Mouse (Mus musculus) MEL (cell line): Measurements from ENCODE around the gene Macrod1. TPM values are rescaled to one million over a fixed set of nuclear protein-coding genes. Genes with fewer than 3 reads are reported as not detected.

Source experiments
- DNase-seq: peaks from one replicate; pipeline ENCODE4 v3.0.0; 2011; ENCODE audit warnings: low read depth, low spot score
- H3K27ac ChIP-seq: 2 replicates; pipeline ENCODE4 v1.5.1; 2012; ENCODE audit warnings: low read depth, mild to moderate bottlenecking, control low read depth, low read length, moderate library complexity; ENCODE audit not compliant: control insufficient read depth
- H3K27me3 ChIP-seq, 2 experiments: fragments of 150-350 bp in 1 of 2; sonication (generic) in 1 of 2; 2 replicates each; pipeline ENCODE4 v1.6.1; 2012; ENCODE audit warnings: low read length in 2 of 2, mild to moderate bottlenecking in 2 of 2, improper control_type of control experiment in 1 of 2, moderate library complexity in 1 of 2; ENCODE audit not compliant: insufficient read depth in 2 of 2, control insufficient read depth in 1 of 2
- H3K36me3 ChIP-seq, 2 experiments: 2 replicates each; pipeline ENCODE4 v1.6.1; 2012 to 2014; ENCODE audit warnings: low read length in 2 of 2, improper control_type of control experiment in 1 of 2, inconsistent platforms in 1 of 2, mild to moderate bottlenecking in 1 of 2; ENCODE audit not compliant: insufficient read depth in 2 of 2, control insufficient read depth in 1 of 2
- H3K4me1 ChIP-seq, 2 experiments: fragments of 150-350 bp in 1 of 2; sonication (generic) in 1 of 2; 2 replicates each; pipeline ENCODE4 v1.6.1; 2012; ENCODE audit warnings: low read length in 2 of 2, improper control_type of control experiment in 1 of 2, mild to moderate bottlenecking in 1 of 2; ENCODE audit not compliant: insufficient read depth in 2 of 2, control insufficient read depth in 1 of 2
- H3K4me3 ChIP-seq, 2 experiments: fragments of 150-350 bp in 1 of 2; sonication (generic) in 1 of 2; 2 replicates each; pipeline ENCODE4 v1.5.1; 2012; ENCODE audit warnings: low read depth in 2 of 2, low read length in 2 of 2, mild to moderate bottlenecking in 2 of 2, moderate library complexity in 2 of 2, control low read depth in 1 of 2, improper control_type of control experiment in 1 of 2; ENCODE audit not compliant: control insufficient read depth in 1 of 2, insufficient read depth in 1 of 2
- H3K79me2 ChIP-seq: 2 replicates; pipeline ENCODE4 v1.6.1; 2012; ENCODE audit warnings: mild to moderate bottlenecking, low read length, moderate library complexity; ENCODE audit not compliant: control insufficient read depth, poor library complexity, insufficient read depth
- H3K9ac ChIP-seq: 2 replicates; pipeline ENCODE4 v1.6.1; 2012; ENCODE audit warnings: low read depth, mild to moderate bottlenecking, control low read depth, low read length, moderate library complexity; ENCODE audit not compliant: control insufficient read depth, poor library complexity, severe bottlenecking
- H3K9me3 ChIP-seq: fragments of 150-350 bp; sonication (generic); replicated peaks from 2 replicates; pipeline ENCODE4 v1.6.1; 2012; ENCODE audit warnings: mild to moderate bottlenecking, low read length, improper control_type of control experiment, moderate library complexity; ENCODE audit not compliant: insufficient read depth
- BHLHE40 ChIP-seq: IDR thresholded peaks from 2 replicates; pipeline ENCODE4 v1.6.1; 2012; ENCODE audit warnings: low read depth, mild to moderate bottlenecking, inconsistent platforms, low read length, improper control_type of control experiment, borderline replicate concordance
- CTCF ChIP-seq, 3 experiments: IDR thresholded peaks in 2 of 3; conservative IDR thresholded peaks in 1 of 3; 2 replicates each; pipeline ENCODE4 v1.5.1; 2011 to 2012; ENCODE audit warnings: low read length in 3 of 3, low read depth in 2 of 3, mild to moderate bottlenecking in 2 of 3, improper control_type of control experiment in 1 of 3, inconsistent platforms in 1 of 3, mixed read lengths in 1 of 3, moderate library complexity in 1 of 3; ENCODE audit not compliant: control insufficient read depth in 1 of 3, insufficient read depth in 1 of 3, poor library complexity in 1 of 3, severe bottlenecking in 1 of 3
- ETS1 ChIP-seq: IDR thresholded peaks from 2 replicates; pipeline ENCODE4 v1.6.1; 2012; ENCODE audit warnings: low read depth, mild to moderate bottlenecking, inconsistent platforms, low read length, improper control_type of control experiment, moderate library complexity
- GABPA ChIP-seq: IDR thresholded peaks from 2 replicates; pipeline ENCODE4 v1.6.1; 2012; ENCODE audit warnings: low read depth, mild to moderate bottlenecking, inconsistent platforms, low read length, improper control_type of control experiment, moderate library complexity
- GATA1 ChIP-seq: IDR thresholded peaks from 2 replicates; pipeline ENCODE4 v1.6.1; 2011; ENCODE audit warnings: low read depth, low read length, improper control_type of control experiment
- HCFC1 ChIP-seq: IDR thresholded peaks from 2 replicates; pipeline ENCODE4 v1.6.1; 2012; ENCODE audit warnings: low read depth, mild to moderate bottlenecking, inconsistent platforms, low read length, improper control_type of control experiment, moderate library complexity
- JUND ChIP-seq: IDR thresholded peaks from 2 replicates; pipeline ENCODE4 v1.6.1; 2011; ENCODE audit warnings: low read depth, mild to moderate bottlenecking, improper control_type of control experiment, low read length
- MAFK ChIP-seq: IDR thresholded peaks from 2 replicates; pipeline ENCODE4 v1.6.1; 2011; ENCODE audit warnings: low read depth, mild to moderate bottlenecking, low read length, improper control_type of control experiment, borderline replicate concordance
- MAX ChIP-seq: IDR thresholded peaks from 2 replicates; pipeline ENCODE4 v1.6.1; 2011; ENCODE audit warnings: low read length, improper control_type of control experiment
- MAZ ChIP-seq: IDR thresholded peaks from 2 replicates; pipeline ENCODE4 v1.6.1; 2012; ENCODE audit warnings: low read depth, mild to moderate bottlenecking, inconsistent platforms, low read length, improper control_type of control experiment
- MXI1 ChIP-seq: IDR thresholded peaks from 2 replicates; pipeline ENCODE4 v1.6.1; 2011; ENCODE audit warnings: mild to moderate bottlenecking, low read depth, low read length, improper control_type of control experiment
- MYB ChIP-seq: IDR thresholded peaks from 2 replicates; pipeline ENCODE4 v1.6.1; 2011; ENCODE audit warnings: mild to moderate bottlenecking, low read depth, low read length, improper control_type of control experiment
- MYC ChIP-seq: IDR thresholded peaks from 2 replicates; pipeline ENCODE4 v1.6.1; 2011; ENCODE audit warnings: low read depth, mild to moderate bottlenecking, low read length, improper control_type of control experiment, moderate library complexity
- NELFE ChIP-seq: IDR thresholded peaks from 2 replicates; pipeline ENCODE4 v1.6.1; 2011; ENCODE audit warnings: low read depth, low read length, improper control_type of control experiment
- POLR2A ChIP-seq, 2 experiments: IDR thresholded peaks; 2 replicates each; pipeline ENCODE4 v1.6.1; 2011 to 2012; ENCODE audit warnings: low read length in 2 of 2, mild to moderate bottlenecking in 2 of 2, control low read depth in 1 of 2, improper control_type of control experiment in 1 of 2, low read depth in 1 of 2, moderate library complexity in 1 of 2; ENCODE audit not compliant: control insufficient read depth in 1 of 2, insufficient read depth in 1 of 2, poor library complexity in 1 of 2
- POLR2AphosphoS2 ChIP-seq: IDR thresholded peaks from 2 replicates; pipeline ENCODE4 v1.6.1; 2011; ENCODE audit warnings: low read length, improper control_type of control experiment
- POLR2AphosphoS5 ChIP-seq: IDR thresholded peaks from 2 replicates; pipeline ENCODE4 v1.6.1; 2012; ENCODE audit warnings: low read depth, borderline replicate concordance, mild to moderate bottlenecking, inconsistent platforms, low read length, moderate library complexity, mixed read lengths
- RAD21 ChIP-seq: IDR thresholded peaks from 2 replicates; pipeline ENCODE4 v1.6.1; 2011; ENCODE audit warnings: mild to moderate bottlenecking, low read depth, low read length, improper control_type of control experiment
- SIN3A ChIP-seq: IDR thresholded peaks from 2 replicates; pipeline ENCODE4 v1.6.1; 2012; ENCODE audit warnings: low read length, improper control_type of control experiment, inconsistent platforms
- TBP ChIP-seq: IDR thresholded peaks from 2 replicates; pipeline ENCODE4 v1.8.0; 2011; ENCODE audit warnings: low read depth, low read length, improper control_type of control experiment
- TCF12 ChIP-seq: IDR thresholded peaks from 2 replicates; pipeline ENCODE4 v1.6.1; 2014; ENCODE audit warnings: low read depth, mild to moderate bottlenecking, inconsistent platforms, low read length, improper control_type of control experiment, moderate library complexity
- UBTF ChIP-seq: IDR thresholded peaks from 2 replicates; pipeline ENCODE4 v1.6.1; 2012; ENCODE audit warnings: low read depth, mild to moderate bottlenecking, inconsistent platforms, low read length, improper control_type of control experiment, moderate library complexity, borderline replicate concordance; ENCODE audit not compliant: insufficient read depth
- USF1 ChIP-seq: IDR thresholded peaks from 2 replicates; pipeline ENCODE4 v1.6.1; 2014; ENCODE audit warnings: low read depth, mild to moderate bottlenecking, inconsistent platforms, low read length, improper control_type of control experiment, moderate library complexity
- USF2 ChIP-seq, 2 experiments: IDR thresholded peaks; 2 replicates each; pipeline ENCODE4 v1.6.1; 2011 to 2012; ENCODE audit warnings: improper control_type of control experiment in 2 of 2, low read length in 2 of 2, borderline replicate concordance in 1 of 2, inconsistent platforms in 1 of 2, low read depth in 1 of 2, mild to moderate bottlenecking in 1 of 2; ENCODE audit not compliant: insufficient read depth in 1 of 2
- ZMIZ1 ChIP-seq: IDR thresholded peaks from 2 replicates; pipeline ENCODE4 v1.6.1; 2012; ENCODE audit warnings: low read depth, mild to moderate bottlenecking, inconsistent platforms, low read length, improper control_type of control experiment, moderate library complexity
- ZNF384 ChIP-seq: IDR thresholded peaks from 2 replicates; pipeline ENCODE4 v1.6.1; 2012; ENCODE audit warnings: low read depth, mild to moderate bottlenecking, inconsistent platforms, low read length, improper control_type of control experiment
- polyA plus RNA-seq, 2 experiments: library from polyadenylated mRNA; stranded (reverse) in 1 of 2; unstranded in 1 of 2; fragments of >175 nt in 1 of 2; fragments of >200 nt in 1 of 2; gene quantifications; 2 replicates each; pipeline versions ENCODE4 v1.2.1 to v1.2.4; 2012; ENCODE audit warnings: low replicate concordance in 2 of 2, low read depth in 1 of 2; ENCODE audit not compliant: insufficient read length in 2 of 2, insufficient read depth in 1 of 2, missing spikeins in 1 of 2
- total RNA-seq: library from RNA; depleted of rRNA; stranded (reverse); fragments of 300-350 nt; gene quantifications from 2 replicates; pipeline ENCODE4 v1.2.3, GENCODE M21; 2012

Macrod1 gene
- total and polyA plus RNA-seq, 3 experiments, result 4.5 to 15.7 TPM; not detected in 1

GRCm38 (mm10) chr19:7017541-7018457, 38.8 kb upstream of the Macrod1 start (continued):
- TF ChIP-seq USF2 (IDR thresholded peaks at IDR 0.05; ENCODE audit: borderline replicate concordance in 1 of 2, insufficient read depth in 1 of 2, low read depth in 1 of 2, low read length in 2 of 2) (no peak), HCFC1 (peak; percentile 78), RAD21 (no peak), MAX (peak; percentile 44; the same call in 1 of the 2 replicates), POLR2AphosphoS2 (peak; percentile 75; the same call in 1 of the 2 replicates), JUND (no peak), SIN3A (peak; percentile 93), TCF12 (peak; percentile 97), ETS1 (peak; percentile 92), BHLHE40 (no peak), ZMIZ1 (peak; percentile 89), CTCF (IDR thresholded peaks at IDR 0.05 in 2 of 3, conservative IDR thresholded peaks at IDR 0.05 in 1 of 3; ENCODE audit: control insufficient read depth in 1 of 3, insufficient read depth in 1 of 3, low read depth in 2 of 3, low read length in 3 of 3, poor library complexity in 1 of 3, severe bottlenecking in 1 of 3) (no peak), MAZ (0 out of 2 replicates have a peak, but pooled peaks have one; percentile 32), MAFK (no peak), MYC (0 out of 2 replicates have a peak, but pooled peaks have one; percentile 55), MYB (no peak), GABPA (no peak), UBTF (no peak), GATA1 (peak; percentile 98), NELFE (peak; percentile 71), POLR2A (IDR thresholded peaks at IDR 0.05; ENCODE audit: control insufficient read depth in 1 of 2, insufficient read depth in 1 of 2, low read depth in 1 of 2, low read length in 2 of 2, poor library complexity in 1 of 2) (peak; percentile 47 to 92; a peak in 2 of 4 replicates)

GRCm38 (mm10) chr19:7018546-7018945, 38.1 kb upstream of the Macrod1 start:
- Histone ChIP-seq H3K27ac (peak overlapping the region; percentile 99), H3K79me2 (peaks cover 25% of the 10 kb centered on the region), H3K27me3 (no peaks in the 10 kb centered on the region), H3K36me3 (peaks cover 6 to 36% of the 10 kb centered on the region in 2 experiments), H3K9me3 (no peaks in the 10 kb centered on the region), H3K4me3 (peak overlapping the region; percentile 76 to 94), H3K4me1 (peaks cover 9 to 28% of the 10 kb centered on the region in 2 experiments), H3K9ac (peak overlapping the region; percentile 96)
- TF ChIP-seq NELFE (no peak; the same call in 1 of the 2 replicates), USF1 (no peak), TBP (no peak), MYB (no peak), ZNF384 (no peak), MXI1 (no peak), RAD21 (no peak), MYC (0 out of 2 replicates have a peak, but pooled peaks have one; percentile 13), MAX (no peak; the same call in 1 of the 2 replicates), POLR2AphosphoS5 (no peak), MAZ (0 out of 2 replicates have a peak, but pooled peaks have one; percentile 12), UBTF (no peak)
- no peak for DNase-seq
